Mouse (Mus musculus): ENCODE measurements around the gene Rho. TPM values are rescaled to one million over a fixed set of nuclear protein-coding genes. Genes with fewer than 3 reads are reported as not detected.

Rho gene
- total and polyA plus RNA-seq, 3 experiments, result 0.11 TPM; not detected in 2

DNA sequence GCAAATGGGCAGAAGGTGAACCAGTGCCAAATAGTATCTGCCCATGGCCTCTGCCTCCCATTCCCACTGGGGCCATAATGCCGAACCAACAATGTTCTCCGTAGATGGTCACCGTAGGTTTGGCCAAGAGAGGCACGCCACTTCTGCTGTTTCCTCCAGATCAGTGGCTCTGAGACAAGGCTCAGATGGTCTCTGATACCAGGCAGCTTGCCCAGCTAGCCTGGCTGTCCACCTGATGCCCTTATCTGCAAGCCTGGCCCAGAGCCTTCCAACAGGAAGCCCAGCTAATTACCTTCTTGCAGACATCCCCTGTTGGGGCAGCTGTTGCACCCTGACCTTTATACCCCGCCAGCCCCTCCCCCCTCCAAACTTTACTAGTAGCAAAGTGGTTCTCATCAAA is 36.5 kb downstream of the Rho start:
- Histone ChIP-seq H3K27ac (ENCODE audit: control insufficient read depth, low read depth, low read length) (no peak overlapping the region), H3K79me2 (ENCODE audit: control insufficient read depth, insufficient read depth, low read length, poor library complexity) (no peaks in the 10 kb centered on the region)
- no peak for TF ChIP-seq TCF12 (IDR thresholded peaks at IDR 0.05; ENCODE audit: low read depth, low read length)
- TF ChIP-seq MAZ (IDR thresholded peaks at IDR 0.05; ENCODE audit: low read depth, low read length), result no peak
- no peak for TF ChIP-seq KAT2A (conservative IDR thresholded peaks at IDR 0.05; ENCODE audit: low read depth, low read length)
- TF ChIP-seq MAFK (IDR thresholded peaks at IDR 0.05; ENCODE audit: borderline replicate concordance, low read depth, low read length), result no peak
- TF ChIP-seq CHD1 (IDR thresholded peaks at IDR 0.05; ENCODE audit: low read depth, low read length), result no peak
- TF ChIP-seq USF1 (IDR thresholded peaks at IDR 0.05; ENCODE audit: low read depth, low read length), result no peak
- no peak for TF ChIP-seq CHD2 (IDR thresholded peaks at IDR 0.05; ENCODE audit: low read length)
- TF ChIP-seq GATA1 (IDR thresholded peaks at IDR 0.05; ENCODE audit: low read depth, low read length), result no peak
- TF ChIP-seq RAD21 (IDR thresholded peaks at IDR 0.05; ENCODE audit: low read depth, low read length), result no peak
- TF ChIP-seq RCOR1 (IDR thresholded peaks at IDR 0.05; ENCODE audit: low read depth, low read length), result no peak
- TF ChIP-seq TBP (IDR thresholded peaks at IDR 0.05; ENCODE audit: low read depth, low read length), result no peak
- no peak for TF ChIP-seq ZKSCAN1 (IDR thresholded peaks at IDR 0.05; ENCODE audit: low read depth, low read length)
- TF ChIP-seq USF2 (IDR thresholded peaks at IDR 0.05; ENCODE audit: borderline replicate concordance in 1 of 2, insufficient read depth in 1 of 2, low read depth in 1 of 2, low read length in 2 of 2), result no peak
- no peak for TF ChIP-seq CTCF (IDR thresholded peaks at IDR 0.05 in 2 of 3, conservative IDR thresholded peaks at IDR 0.05 in 1 of 3; ENCODE audit: control insufficient read depth in 1 of 3, insufficient read depth in 1 of 3, low read depth in 2 of 3, low read length in 3 of 3, poor library complexity in 1 of 3, severe bottlenecking in 1 of 3)
- no peak for TF ChIP-seq E2F4 (IDR thresholded peaks at IDR 0.05; ENCODE audit: borderline replicate concordance, low read depth, low read length)
- TF ChIP-seq GABPA (IDR thresholded peaks at IDR 0.05; ENCODE audit: low read depth, low read length), result no peak
- TF ChIP-seq ELF1 (IDR thresholded peaks at IDR 0.05; ENCODE audit: low read depth, low read length), result no peak
- no peak for TF ChIP-seq MYC (IDR thresholded peaks at IDR 0.05; ENCODE audit: low read depth, low read length)
- TF ChIP-seq HCFC1 (IDR thresholded peaks at IDR 0.05; ENCODE audit: low read depth, low read length), result no peak

GRCm38 (mm10) chr6:115968700-115969099 is 37.2 kb downstream of the Rho start:
- no peaks in the 10 kb centered on the region for H3K9me3 ChIP-seq (replicated peaks; ENCODE audit: insufficient read depth, low read length)
- TF ChIP-seq TBP (IDR thresholded peaks at IDR 0.05; ENCODE audit: low read depth, low read length) (no peak), ETS1 (IDR thresholded peaks at IDR 0.05; ENCODE audit: low read depth, low read length) (no peak), JUND (IDR thresholded peaks at IDR 0.05; ENCODE audit: low read depth, low read length) (no peak), BHLHE40 (IDR thresholded peaks at IDR 0.05; ENCODE audit: borderline replicate concordance, low read depth, low read length) (no peak), CHD1 (IDR thresholded peaks at IDR 0.05; ENCODE audit: low read depth, low read length) (no peak), UBTF (IDR thresholded peaks at IDR 0.05; ENCODE audit: borderline replicate concordance, insufficient read depth, low read depth, low read length) (no peak), E2F4 (IDR thresholded peaks at IDR 0.05; ENCODE audit: borderline replicate concordance, low read depth, low read length) (no peak), ELF1 (IDR thresholded peaks at IDR 0.05; ENCODE audit: low read depth, low read length) (no peak), TAL1 (IDR thresholded peaks at IDR 0.05; ENCODE audit: low read length) (no peak), GABPA (IDR thresholded peaks at IDR 0.05; ENCODE audit: low read depth, low read length) (no peak), MAZ (IDR thresholded peaks at IDR 0.05; ENCODE audit: low read depth, low read length) (no peak), TCF12 (IDR thresholded peaks at IDR 0.05; ENCODE audit: low read depth, low read length) (no peak), ZC3H11A (IDR thresholded peaks at IDR 0.05; ENCODE audit: low read depth, low read length) (no peak), HCFC1 (IDR thresholded peaks at IDR 0.05; ENCODE audit: low read depth, low read length) (no peak), GATA1 (IDR thresholded peaks at IDR 0.05; ENCODE audit: low read depth, low read length) (no peak)
- no peak for DNase-seq (ENCODE audit: low read depth, low spot score)
- no peak overlapping the region for H3K9ac ChIP-seq (ENCODE audit: control insufficient read depth, low read depth, low read length, poor library complexity, severe bottlenecking)
- H3K4me1 ChIP-seq (ENCODE audit: control insufficient read depth in 1 of 2, insufficient read depth in 2 of 2, low read length in 2 of 2), result no peaks in the 10 kb centered on the region
- no peak overlapping the region for H3K27ac ChIP-seq (ENCODE audit: control insufficient read depth, low read depth, low read length)
- H3K36me3 ChIP-seq (ENCODE audit: control insufficient read depth in 1 of 2, insufficient read depth in 2 of 2, low read length in 2 of 2), result no peaks in the 10 kb centered on the region
- no peaks in the 10 kb centered on the region for H3K79me2 ChIP-seq (ENCODE audit: control insufficient read depth, insufficient read depth, low read length, poor library complexity)
- no peaks in the 10 kb centered on the region for H3K27me3 ChIP-seq (ENCODE audit: control insufficient read depth in 1 of 2, insufficient read depth in 2 of 2, low read length in 2 of 2)
- H3K4me3 ChIP-seq (ENCODE audit: control insufficient read depth in 1 of 2, insufficient read depth in 1 of 2, low read depth in 2 of 2, low read length in 2 of 2), result no peak overlapping the region

More for the DNA sequence above, 36.5 kb downstream of the Rho start:
- Histone ChIP-seq H3K4me1 (ENCODE audit: control insufficient read depth in 1 of 2, insufficient read depth in 2 of 2, low read length in 2 of 2) (no peaks in the 10 kb centered on the region), H3K4me3 (ENCODE audit: control insufficient read depth in 1 of 2, insufficient read depth in 1 of 2, low read depth in 2 of 2, low read length in 2 of 2) (no peak overlapping the region), H3K9ac (ENCODE audit: control insufficient read depth, low read depth, low read length, poor library complexity, severe bottlenecking) (no peak overlapping the region), H3K36me3 (ENCODE audit: control insufficient read depth in 1 of 2, insufficient read depth in 2 of 2, low read length in 2 of 2) (no peaks in the 10 kb centered on the region), H3K9me3 (replicated peaks; ENCODE audit: insufficient read depth, low read length) (no peaks in the 10 kb centered on the region), H3K27me3 (ENCODE audit: control insufficient read depth in 1 of 2, insufficient read depth in 2 of 2, low read length in 2 of 2) (no peaks in the 10 kb centered on the region)
- DNase-seq (ENCODE audit: low read depth, low spot score), result no peak
